Mouse (Mus musculus) common myeloid progenitor, adult 5-6 weeks (primary cell): ENCODE data around the gene Art5. TPM values are rescaled to one million over a fixed set of nuclear protein-coding genes. Genes with fewer than 3 reads are reported as not detected.
"Not testable (repeated sequence)": the region's sequence is repeated elsewhere in the genome, so short reads cannot be mapped to it uniquely, and the experiment has no call there.

Experiments
- ATAC-seq: replicated peaks from 2 replicates; pipeline ENCODE4 v1.8.0; 2016; ENCODE audit warnings: low read depth, mild to moderate bottlenecking, moderate TSS enrichment, inconsistent platforms; ENCODE audit not compliant: poor library complexity, severe bottlenecking
- total RNA-seq: library from RNA; stranded (forward); fragments of 200-1000, 187-1606 nt; gene quantifications from 2 replicates; pipeline ENCODE4 v1.2.3, GENCODE M21; 2017

Art5 gene
- total RNA-seq, 1 experiment from 2014 or later: 0.14 TPM

DNA sequence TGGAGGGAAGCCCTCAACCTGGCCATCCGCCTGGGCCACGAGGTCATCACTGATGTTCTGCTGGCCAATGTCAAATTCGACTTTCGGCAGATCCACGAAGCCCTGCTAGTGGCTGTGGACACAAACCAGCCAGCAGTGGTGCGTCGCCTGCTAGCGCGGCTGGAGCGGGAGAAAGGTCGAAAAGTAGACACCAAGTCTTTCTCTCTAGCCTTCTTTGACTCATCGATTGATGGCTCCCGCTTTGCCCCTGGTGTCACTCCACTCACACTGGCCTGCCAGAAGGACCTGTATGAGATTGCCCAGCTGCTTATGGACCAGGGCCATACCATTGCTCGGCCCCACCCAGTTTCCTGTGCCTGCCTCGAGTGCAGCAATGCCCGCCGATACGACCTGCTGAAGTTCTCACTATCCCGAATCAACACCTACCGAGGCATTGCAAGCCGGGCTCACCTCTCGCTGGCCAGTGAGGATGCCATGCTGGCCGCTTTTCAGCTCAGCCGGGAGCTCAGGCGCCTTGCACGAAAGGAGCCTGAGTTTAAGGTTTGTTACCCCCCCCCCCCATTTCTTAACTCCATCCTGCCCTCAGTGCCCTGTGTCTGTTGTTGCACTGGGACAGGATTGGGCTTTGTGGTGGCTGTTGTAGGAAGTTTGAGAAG, 25.1 kb downstream of the Art5 start:
- no peak for ATAC-seq

DNA sequence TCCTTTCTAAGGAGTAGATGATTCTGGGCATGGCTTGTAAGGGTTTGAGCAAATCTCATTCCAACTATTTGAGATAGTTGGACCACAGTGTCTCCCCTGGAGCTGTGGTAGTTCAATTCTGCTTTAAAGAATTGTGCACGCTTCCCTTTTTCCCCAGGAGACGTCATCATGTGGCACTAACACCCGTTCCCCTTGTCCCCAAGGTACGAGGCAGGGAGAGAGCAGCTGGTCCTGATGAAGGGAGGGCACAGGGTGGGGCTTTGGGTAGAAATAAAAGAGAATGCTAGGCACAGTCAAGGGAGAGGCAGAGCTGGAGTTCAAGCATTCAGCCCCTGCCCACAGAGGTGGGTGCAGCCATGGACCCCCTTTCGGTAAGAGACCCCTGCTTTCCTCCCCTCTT, 26.5 kb downstream of the Art5 start, which contains the start of gene Trpc2:
Gene Trpc2 (plus strand): TSS at position 301 of the 400 bp plus-strand sequence.
- no peak for ATAC-seq

DNA sequence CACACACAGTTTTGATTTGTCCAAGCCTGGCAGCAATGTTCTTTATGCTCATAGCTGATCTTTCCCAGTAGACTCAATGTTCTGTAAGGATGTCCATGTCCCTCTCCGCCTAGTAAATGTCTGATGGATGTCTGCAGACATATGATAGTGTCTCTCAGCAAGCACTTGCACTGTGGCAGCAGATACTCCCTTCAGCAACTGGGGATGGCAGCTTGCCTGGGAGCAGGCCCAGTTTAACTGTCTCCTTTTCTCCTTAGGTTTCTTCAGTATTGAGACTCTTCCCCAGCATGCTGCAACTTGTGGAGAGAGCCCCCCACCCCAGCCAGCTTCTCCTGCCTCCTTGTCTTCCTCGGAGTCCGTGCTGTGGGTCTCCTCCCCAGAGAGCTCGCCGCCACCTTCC, 27.5 kb downstream of the Art5 start:
- ATAC-seq: no peak

DNA sequence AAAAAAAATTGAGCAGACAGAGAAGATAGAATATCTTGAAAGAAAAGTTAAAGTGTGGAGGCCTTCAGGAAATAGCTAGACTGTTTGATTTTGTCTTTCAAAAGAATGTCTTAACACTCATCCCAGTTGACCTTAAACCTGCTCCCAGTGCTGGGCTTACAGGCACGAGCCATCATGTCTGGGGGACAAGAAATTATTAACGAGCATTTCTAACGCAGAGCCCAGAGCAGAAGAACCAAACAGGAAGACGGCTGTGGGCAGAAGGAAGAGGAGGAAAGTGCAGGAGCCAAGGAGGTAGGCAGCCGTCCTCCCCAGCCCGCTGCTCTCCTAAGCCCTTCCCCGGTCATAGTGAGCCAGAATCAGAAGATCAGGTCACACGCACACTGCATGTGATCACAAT, 29.0 kb downstream of the Art5 start:
- ATAC-seq: no peak

DNA sequence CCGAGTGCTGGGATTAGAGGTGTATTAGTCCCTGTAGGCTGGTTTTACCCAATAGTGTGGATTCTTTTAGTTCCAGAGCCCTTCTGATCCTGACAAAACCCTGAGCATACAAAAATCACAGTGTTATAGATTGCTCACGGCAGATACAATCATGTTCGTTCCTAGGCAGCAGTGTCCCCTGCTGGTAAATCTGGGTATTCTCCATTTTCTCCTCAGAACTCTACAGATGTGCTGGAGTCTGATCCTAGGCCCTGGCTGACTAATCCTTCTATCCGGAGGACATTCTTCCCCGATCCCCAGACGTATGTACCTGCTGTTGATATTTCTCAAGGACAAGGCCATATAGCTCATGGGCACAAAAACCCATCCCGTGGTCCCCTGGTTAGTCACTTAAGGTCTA, 30.8 kb downstream of the Art5 start:
- peak; percentile 55 for ATAC-seq

DNA sequence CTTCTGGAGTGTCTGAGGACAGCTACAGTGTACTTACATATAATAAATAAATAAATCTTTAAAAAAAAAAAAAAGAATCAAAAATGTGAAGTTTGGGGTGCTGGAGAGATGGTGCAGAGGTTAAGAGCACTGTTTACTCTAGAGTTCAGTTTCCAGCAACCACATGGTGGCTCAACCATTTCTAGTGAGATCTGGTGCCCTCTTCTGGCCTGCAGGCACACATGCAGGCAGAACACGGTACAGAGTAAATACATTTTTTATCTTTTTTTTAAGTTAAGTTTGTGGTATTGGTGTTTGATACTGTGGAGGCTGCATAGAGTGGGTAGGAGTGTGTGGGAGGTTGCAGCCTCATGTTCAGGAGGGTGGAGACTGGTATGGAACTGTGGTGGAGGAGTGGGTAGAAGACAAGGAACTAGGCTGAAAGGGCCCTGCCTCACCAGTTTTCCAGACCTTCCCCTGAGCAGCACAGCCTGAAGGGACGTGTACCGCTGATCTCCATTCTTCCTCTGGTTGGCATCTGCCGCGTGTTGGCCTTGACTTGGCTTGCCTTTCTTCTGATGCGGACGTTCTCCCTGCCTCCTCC, 32.5 kb downstream of the Art5 start:
- ATAC-seq: peak; percentile 76

DNA sequence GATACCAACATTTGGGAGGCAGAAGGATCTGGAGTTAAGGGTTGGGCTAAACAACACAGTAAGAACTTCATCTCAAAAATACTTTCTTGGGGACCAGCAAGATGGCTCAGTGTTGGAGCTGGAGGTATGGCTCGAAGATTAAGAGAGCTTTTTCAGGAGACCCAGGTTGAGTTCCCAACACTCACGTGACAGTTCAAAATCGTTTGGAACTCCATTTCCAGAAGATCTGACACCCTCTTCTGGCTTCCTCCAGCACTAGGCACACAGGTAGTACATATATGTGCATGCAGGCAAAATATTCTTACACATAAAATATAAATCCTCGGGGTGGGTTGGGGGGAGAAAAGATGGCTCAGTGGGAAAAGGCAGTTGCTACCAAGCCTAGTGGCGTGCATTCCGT, 42.9 kb downstream of the Art5 start:
- no peak for ATAC-seq

DNA sequence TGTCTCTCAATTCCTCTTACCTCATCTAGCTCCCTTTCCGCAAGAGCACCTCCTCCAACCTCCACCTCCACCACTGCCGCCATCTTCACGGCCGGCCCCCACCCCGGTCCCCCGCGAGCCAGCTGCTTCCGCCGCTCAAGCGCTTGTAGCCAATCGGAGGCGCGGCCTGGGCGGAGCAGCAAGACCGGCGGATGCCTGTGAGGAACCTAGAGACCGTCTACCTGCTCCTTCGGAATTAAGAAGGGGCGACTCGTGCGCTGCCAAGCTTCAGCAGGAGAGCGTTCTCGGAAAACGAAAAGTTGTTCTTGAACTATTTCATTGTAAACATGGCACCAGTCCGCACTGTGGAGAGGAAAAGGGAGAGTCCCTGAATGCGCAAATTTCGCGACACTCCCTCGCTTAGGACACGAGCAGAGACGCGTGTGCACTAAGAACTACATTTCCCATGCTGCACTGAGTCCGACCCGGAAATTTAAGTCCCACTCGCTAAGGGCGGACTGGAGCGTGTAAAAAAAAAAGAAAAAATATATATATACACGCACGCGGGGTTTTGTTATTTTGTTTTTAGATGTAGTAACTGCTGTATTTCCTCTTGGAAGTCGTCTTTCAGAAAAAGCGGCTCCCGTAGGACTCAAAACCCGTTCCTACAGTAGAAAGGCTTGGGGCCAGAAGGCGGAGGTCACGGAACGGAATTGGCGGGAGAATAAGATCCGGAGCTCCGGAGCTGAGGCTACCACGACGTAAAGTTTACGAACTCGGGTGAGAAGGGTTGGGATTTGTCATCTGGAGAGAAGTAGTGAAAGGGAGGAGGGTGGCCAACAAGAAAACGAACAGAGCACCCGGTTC, 44.0 kb downstream of the Art5 start, which contains the start of the genes Rnf121, Xndc1 and Xntrpc:
Gene Rnf121 (minus strand): TSS at position 424 of the 846 bp plus-strand sequence.
Gene Xndc1 (plus strand): TSS at position 466 of the 846 bp plus-strand sequence.
Gene Xntrpc (plus strand): TSS at position 668 of the 846 bp plus-strand sequence.
- ATAC-seq: peak; percentile 96

DNA sequence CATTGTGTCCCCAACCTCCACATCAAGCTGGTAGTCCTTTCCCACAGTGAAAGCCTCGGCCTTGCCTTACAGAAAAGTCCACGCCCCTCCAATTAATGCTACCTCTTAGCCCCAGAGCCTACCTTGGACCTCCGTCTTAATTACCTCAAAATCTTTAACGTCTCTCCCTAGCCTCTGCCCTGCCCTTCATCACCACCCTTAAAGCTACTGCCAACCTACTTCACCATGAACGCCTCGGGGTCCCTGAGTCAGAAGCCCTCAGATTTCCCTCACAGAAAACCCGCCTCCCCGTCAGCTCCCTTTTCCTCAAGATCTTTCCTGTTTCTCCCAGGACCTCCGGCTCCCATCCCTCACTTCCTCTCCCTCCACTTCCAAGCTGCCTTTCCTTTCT, 44.6 kb downstream of the Art5 start:
- ATAC-seq: 0 out of 2 replicates have a peak, but pooled peaks have one; percentile 0

DNA sequence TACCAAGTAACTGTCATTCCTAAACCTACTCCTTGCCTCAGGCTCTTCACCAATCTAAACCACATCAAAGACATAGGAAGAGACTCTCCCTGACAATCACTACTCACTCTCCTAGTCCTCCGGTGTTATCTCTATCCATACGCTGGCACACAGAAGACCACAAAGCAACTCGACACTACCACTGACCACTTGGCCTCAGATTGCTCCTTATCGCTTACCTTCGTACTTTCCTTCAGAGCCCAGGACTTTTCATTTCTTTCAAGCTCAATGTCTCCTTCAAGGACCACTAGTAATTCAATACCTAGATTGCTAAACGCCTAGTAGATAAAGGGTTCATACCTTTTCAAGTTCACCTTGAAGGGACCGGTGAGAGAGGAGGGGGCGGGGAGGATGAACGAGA, 45.4 kb downstream of the Art5 start:
- ATAC-seq: no peak

DNA sequence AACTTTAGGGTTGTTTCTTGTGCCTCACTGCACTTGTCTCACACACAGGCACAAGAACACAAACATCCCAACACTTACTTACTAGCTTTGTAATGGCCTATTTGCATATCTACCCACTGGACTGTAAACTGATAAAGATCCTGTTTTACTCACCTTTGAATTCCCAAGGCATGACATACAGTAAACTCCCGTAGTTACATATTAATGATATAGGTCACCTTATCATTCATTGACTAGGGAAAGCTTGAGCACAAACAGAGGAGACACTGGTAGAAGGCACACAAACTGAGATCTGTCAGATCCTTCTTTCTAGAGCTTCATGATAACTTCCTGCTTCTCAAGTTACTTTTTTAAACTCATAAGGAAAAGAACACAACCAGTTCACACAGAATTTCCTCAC, 47.1 kb downstream of the Art5 start:
- ATAC-seq: no peak

DNA sequence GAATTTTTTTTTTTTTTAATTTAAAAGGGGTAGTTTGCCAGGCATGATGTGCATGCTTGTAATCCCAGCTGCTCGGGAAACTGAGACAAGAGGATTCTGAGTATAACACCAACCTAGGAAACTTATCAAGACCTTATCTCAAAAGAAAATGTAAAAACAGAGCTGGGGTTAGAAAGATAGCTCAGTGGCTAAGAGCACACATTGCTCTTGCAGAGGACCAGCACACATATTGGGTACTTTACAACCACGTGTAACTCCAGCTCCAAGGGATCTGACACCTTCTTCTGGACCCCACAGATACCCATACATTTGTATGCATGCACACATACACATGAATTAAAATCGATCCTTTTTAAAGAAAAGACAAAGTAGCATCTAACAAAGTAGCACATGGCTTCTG, 47.9 kb downstream of the Art5 start:
- no peak for ATAC-seq

DNA sequence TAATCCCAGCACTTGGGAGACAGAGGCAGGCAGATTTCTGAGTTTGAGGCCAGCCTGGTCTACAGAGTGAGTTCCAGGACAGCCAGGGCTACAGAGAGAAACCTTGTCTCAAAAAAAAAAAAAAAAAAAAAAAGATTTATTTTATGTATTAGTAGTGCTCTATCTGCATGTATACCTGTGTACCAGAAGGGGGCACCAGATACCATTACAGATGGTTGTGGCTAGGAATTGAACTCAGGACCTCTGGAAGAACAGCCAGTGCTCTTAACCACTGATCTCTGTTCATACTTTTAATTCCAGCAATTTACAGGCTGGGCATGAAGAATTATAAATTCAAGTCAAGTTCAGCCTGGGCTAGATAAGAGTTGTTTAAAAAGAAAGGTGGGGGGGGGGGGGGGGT, 60.8 kb downstream of the Art5 start:
- ATAC-seq: not testable (repeated sequence)

Other genes with a start within 250 kb of the Art5 start
- gene Anapc15, start 245.8 kb downstream of the Art5 start, total RNA-seq: 62.0 and 107 TPM in 2 replicates
- gene Folr1, start 238.7 kb downstream of the Art5 start, total RNA-seq: not detected in 2 replicates
- 66.9 and 67.0 TPM in 2 replicates for gene Lamtor1, start 203.6 kb downstream of the Art5 start, total RNA-seq
- gene Tomt, start 203.1 kb downstream of the Art5 start, total RNA-seq: 0.19 and 0.91 TPM in 2 replicates
- gene Lrrc51, start 175.6 kb downstream of the Art5 start, total RNA-seq: 1.7 and 3.9 TPM in 2 replicates
- 251 and 297 TPM in 2 replicates for gene Numa1, start 175.4 kb downstream of the Art5 start, total RNA-seq
- 1.9 and 3.5 TPM in 2 replicates for gene Il18bp, start 90.8 kb downstream of the Art5 start, total RNA-seq
- 6.6 and 13.2 TPM in 2 replicates for gene Rnf121, start 44.0 kb downstream of the Art5 start, total RNA-seq
- gene Xndc1, start 44.0 kb downstream of the Art5 start, total RNA-seq: 27.5 and 43.1 TPM in 2 replicates
- 0.68 and 0.69 TPM in 2 replicates for gene Xntrpc, start 43.8 kb downstream of the Art5 start, total RNA-seq
- gene Trpc2, start 26.4 kb downstream of the Art5 start, total RNA-seq: 0.69 and 1.3 TPM in 2 replicates
- gene Art1, start 7.7 kb downstream of the Art5 start, total RNA-seq: 0.15 TPM in 1 of 2 replicates, not detected in the other
- 0.50 TPM in 1 of 2 replicates, not detected in the other for gene Chrna10, start 7.3 kb upstream of the Art5 start, total RNA-seq
- gene Nup98, start 100.7 kb upstream of the Art5 start, total RNA-seq: 54.7 and 60.9 TPM in 2 replicates
- 23.1 and 30.9 TPM in 2 replicates for gene Pgap2, start 100.7 kb upstream of the Art5 start, total RNA-seq
- gene Rhog, start 146.6 kb upstream of the Art5 start, total RNA-seq: 40.9 and 43.0 TPM in 2 replicates
- 20.5 and 41.0 TPM in 2 replicates for gene Stim1, start 158.3 kb upstream of the Art5 start, total RNA-seq